Mouse (Mus musculus): ENCODE measurements around the gene Tyw5. TPM values are rescaled to one million over a fixed set of nuclear protein-coding genes. Genes with fewer than 3 reads are reported as not detected.

Gene Tyw5
- total RNA-seq, 1 experiment from 2014 or later, result 82.2 TPM

DNA sequence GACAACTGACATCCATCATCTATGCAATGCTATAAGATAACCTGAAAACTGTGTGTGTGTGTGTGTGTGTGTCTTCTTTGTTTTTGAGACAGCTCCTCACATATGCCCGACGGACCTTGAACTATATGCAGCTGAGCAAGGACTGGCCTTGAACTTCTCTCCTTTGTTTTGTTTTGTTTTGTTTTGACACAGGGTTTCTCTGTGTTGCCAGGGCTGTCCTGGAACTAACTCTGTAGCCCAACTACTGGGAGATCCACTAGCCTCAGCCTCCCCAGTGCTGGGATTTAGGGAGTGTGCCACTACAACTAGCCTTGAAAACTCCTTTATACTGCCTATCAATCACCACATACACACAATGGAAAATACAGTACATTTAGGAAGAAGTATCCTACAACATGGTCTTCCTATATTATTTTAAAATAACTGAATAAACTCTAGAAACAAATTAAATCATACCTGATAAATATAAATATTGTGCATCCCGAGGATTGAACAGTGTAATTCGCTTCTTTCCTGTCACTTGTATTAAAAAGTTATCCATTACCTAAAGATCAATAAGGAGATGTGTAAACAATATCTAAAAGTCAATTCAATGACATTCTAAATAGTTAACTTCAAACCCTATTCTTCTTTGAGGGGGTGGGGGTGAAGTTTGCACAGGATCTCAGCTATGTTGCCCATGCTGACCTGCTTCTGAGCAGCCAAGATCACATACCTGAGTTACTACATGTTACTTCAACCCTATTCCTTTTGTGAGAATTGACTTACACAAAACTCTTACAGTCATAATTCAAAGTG, 15.7 kb downstream of the Tyw5 start:
- no peak for ATAC-seq (replicated peaks; ENCODE audit: insufficient number of reproducible peaks, low FRiP score, low TSS enrichment, poor library complexity, severe bottlenecking)

DNA sequence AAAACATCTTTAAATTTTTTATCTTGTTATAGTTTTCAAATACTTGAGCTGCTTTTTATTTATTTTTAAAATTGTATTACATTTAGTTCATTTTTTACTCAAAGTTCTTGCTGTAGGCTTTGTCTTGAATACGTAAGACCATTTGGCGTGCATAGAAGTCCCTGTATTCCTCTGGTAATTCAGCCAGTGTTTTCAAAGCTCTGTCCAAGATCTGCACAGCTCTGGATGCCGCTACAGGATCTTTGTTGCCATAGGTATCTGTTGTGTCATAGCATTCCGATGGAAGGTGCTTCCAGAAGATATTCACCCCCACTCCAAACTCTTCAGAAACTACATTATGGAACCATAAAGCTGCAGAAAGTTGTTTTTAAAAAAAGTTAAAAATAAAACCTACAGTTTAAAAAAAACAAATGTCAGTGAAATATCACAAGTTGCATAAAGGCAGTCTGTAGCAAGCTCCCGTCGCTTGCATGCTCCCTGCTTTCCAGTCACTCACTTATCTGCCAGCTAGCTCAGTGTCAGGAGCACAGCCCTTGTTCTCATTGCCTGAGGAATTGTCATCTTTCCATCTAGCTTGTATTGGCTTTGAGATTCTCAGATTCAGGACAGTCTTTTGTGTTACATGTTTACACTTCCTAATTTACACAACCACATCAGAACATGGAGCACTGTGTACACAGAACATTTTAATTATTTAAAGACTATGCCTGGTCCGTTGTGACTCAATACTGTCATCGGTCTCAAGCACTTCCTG, 18.3 kb downstream of the Tyw5 start:
- no peak for ATAC-seq (replicated peaks; ENCODE audit: insufficient number of reproducible peaks, low FRiP score, low TSS enrichment, poor library complexity, severe bottlenecking)

DNA sequence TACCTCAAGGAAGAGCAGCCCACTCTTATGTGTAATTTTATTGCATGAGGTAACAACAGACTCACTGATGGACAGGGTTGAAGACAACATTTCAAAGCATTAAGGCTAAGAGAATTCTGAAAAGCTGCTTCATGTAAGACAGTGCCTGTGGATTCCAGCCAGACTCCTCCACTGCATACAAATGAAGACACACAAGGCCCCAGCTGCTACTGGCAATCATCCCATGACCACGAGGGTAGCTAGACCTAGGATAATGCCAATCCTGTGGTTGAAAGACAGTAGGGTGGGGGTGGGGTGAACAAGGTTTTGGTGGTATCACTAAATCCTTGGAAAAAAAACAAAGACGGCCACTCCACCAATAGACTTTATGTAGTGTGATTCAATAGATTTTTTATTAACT, 19.0 kb downstream of the Tyw5 start:
- no peak for ATAC-seq (replicated peaks; ENCODE audit: insufficient number of reproducible peaks, low FRiP score, low TSS enrichment, poor library complexity, severe bottlenecking)

DNA sequence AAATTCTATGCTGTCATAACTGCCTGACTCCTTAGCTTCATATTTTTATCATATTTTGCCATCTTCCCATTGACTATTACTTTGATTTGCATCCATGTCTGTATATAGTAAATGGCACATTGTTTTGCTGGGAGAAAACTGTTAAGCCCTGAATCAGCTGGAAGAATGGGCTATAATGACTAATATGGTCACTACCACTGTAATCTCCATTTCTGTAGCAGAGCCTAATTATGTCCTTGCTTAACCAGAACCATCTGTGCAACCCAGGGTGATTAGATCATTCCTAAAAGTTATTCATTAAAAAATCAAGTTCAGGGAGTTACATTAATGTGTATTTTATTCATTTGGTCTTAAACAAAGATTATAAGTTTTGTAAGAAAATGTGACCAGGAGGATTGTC, 20.4 kb downstream of the Tyw5 start:
- no peak for ATAC-seq (replicated peaks; ENCODE audit: insufficient number of reproducible peaks, low FRiP score, low TSS enrichment, poor library complexity, severe bottlenecking)

DNA sequence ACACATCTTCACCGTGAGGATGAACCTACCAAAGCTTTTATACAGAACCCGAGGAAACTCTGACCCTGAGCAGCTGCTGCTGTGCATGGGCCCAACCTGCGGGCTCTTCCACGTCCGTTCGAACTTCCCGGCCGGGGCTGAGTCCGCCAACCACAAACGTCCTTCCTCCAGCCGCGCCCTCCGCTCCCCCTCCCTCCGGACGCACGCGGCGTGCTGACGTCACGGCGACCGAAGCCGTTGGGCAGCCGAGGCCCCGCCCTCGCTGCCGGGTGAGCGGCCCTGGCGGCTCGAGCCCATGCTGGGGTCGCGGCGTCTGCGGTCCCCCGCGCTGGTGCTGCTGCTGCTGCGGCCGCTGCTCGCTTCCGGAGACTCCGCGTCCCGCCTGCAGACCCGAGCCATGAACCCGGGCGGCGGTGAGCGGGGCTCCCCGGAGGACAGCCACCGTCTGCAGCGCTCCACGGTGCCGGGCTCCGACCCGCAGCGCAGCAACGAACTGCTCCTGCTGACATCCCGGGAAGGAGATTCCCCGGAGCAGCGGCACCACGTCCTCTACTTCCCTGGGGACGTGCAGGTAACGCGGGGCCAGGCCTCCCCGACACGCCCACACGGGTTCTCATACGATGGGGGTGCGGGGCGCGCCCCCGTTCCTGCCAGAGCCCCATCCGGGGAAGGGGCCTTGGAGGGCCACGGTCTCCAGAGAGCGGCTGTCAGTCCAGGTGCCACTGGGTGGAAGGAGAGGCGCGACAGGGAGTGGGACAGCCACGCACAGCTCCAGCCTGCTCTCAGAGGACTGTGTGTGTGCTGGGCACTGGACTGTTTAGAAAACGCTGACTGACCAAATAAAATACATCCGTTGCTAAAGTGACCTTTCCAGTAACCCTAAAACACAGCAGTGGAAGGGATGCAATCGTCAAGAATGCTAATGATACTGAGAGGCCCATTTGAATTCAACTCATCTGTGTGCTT, 29.2 kb downstream of the Tyw5 start, which contains the start of gene 1700066M21Rik:
TSS of gene 1700066M21Rik (plus strand) at position 245 of the 966 bp plus-strand sequence.
- peak; percentile 94 for ATAC-seq (replicated peaks; ENCODE audit: insufficient number of reproducible peaks, low FRiP score, low TSS enrichment, poor library complexity, severe bottlenecking)

DNA sequence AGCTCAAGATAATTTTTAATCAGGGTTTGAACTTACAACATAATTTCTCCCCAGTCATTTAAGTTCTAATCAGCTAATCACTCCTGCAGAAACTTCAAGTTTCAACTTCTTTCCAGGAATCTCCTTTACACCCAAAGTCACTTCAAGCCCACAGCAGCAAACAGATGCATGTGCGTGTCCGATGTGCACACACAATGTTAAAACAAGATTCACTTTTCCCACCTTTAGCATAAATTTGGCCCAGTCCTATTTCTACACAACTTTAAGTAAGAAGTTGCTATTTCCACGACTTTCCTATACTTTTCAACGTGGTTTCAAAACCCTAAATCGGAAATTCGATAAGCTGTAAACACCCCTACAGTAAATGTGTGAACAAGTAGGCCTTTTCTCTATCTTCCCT, 30.1 kb downstream of the Tyw5 start:
- ATAC-seq (replicated peaks; ENCODE audit: insufficient number of reproducible peaks, low FRiP score, low TSS enrichment, poor library complexity, severe bottlenecking), result no peak

DNA sequence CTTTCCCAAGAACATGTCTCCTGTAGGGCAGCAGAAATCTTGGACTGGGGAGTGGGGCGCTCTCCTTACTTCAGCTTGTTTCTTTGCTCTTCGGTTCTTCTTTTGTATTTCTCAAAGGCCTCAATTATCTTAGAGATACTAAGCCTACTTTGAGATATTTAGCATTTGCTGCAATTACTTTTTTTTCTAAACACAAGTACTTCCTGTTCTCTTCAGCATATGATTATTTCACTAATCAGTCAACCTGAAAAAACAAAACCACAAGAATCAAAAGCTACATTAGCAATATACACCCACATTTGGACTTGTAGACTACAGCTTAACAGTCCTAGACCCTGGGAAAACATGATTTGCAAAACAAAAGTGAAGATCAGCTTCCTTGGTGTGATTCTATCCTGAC, 31.6 kb downstream of the Tyw5 start:
- ATAC-seq (replicated peaks; ENCODE audit: insufficient number of reproducible peaks, low FRiP score, low TSS enrichment, poor library complexity, severe bottlenecking), result no peak

DNA sequence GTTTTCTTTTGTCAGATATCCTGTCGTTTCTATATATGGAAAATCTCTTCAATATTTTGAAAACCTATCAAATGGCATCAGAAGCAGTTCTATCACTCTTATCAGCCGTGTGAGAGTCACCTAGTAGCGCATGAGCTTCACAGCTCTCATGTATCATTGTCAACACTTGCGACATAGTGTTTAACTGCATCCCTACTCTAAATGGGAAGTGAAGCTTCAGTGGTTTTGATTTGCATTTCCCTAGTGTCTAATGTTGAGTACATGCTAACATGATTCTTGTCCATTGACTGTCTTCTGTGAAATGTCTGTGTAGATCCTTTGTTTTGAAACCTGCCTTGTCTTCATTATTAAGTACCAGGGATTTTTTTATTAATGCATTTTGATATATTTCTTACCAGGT, 36.5 kb downstream of the Tyw5 start:
- ATAC-seq (replicated peaks; ENCODE audit: insufficient number of reproducible peaks, low FRiP score, low TSS enrichment, poor library complexity, severe bottlenecking), result peak; percentile 88

DNA sequence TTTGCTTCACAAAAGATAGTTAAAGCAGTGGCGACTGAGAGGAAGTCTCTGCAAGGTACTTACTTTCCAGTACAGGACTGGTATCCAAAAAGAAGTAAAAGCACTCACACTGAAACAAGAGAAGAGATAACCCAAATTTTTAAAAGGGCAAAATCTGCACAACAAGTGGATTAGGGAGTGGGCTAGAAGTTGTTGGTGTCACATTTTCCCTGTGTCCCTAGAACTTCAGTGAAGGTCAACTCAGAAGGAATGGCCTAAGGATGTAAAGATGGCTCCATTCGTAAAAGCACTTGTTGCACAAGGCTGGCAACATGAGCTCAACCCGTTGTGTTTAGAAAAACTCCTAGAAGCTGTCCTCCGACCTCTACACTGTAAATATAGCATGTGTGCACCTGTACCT, 37.8 kb downstream of the Tyw5 start:
- no peak for ATAC-seq (replicated peaks; ENCODE audit: insufficient number of reproducible peaks, low FRiP score, low TSS enrichment, poor library complexity, severe bottlenecking)

DNA sequence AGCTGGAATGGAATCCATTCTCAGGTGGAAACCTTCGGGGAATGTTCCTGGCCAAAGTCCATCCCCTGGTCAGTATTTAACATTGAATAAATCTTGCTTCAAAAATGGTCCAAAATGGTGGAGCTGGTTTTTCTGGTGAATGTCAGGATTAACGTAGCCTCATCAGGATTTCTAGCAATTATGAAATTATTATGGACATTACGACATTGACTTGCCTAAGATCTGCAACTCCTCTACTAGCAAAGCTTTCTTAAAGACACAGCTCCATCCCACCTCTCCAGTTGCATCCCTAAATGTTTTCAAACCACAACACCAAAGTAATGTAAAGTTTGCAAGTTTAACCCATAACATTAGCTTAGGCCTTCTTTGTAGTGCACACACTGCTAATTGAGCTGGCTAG, 39.5 kb downstream of the Tyw5 start:
- ATAC-seq (replicated peaks; ENCODE audit: insufficient number of reproducible peaks, low FRiP score, low TSS enrichment, poor library complexity, severe bottlenecking), result no peak

DNA sequence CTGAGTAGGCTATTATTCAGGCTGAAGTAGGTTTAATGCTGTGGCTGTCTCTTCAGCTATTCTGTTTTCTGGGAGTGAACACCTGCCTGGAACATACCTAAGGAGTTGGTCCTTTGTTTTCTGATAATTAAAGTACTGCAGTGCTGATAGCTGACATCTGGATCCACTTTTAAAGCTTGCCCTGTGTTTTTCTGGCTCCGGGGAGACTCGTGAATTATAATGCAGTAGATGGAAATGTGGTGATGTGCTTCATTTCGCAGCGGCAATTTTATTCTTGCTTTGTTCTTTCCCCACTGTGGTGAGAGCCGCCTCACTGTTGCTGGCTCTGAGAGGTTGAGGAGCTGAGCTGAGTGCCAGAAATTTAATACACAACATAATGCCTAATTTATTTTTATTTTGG, 48.4 kb downstream of the Tyw5 start:
- ATAC-seq (replicated peaks; ENCODE audit: insufficient number of reproducible peaks, low FRiP score, low TSS enrichment, poor library complexity, severe bottlenecking), result no peak

DNA sequence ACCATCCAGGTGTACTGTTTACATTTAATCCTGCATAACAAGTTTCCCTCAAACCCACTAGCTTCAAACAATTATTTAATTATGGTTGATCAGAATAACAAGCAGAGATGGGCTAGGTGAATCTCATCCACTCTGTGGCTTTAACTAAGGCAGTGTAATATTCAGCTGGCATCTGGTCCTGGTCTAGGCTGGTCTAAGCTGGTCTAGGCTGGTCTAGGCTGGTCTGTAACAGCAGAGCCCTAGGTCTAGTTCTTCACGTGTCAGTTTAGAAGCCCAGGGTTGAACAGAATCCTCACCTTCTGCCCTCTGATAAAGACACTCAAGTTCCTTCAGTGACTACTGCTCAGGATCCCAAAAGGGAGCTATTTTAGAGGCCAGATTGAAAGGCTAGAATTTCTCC, 55.0 kb downstream of the Tyw5 start:
- ATAC-seq (replicated peaks; ENCODE audit: insufficient number of reproducible peaks, low FRiP score, low TSS enrichment, poor library complexity, severe bottlenecking), result no peak

DNA sequence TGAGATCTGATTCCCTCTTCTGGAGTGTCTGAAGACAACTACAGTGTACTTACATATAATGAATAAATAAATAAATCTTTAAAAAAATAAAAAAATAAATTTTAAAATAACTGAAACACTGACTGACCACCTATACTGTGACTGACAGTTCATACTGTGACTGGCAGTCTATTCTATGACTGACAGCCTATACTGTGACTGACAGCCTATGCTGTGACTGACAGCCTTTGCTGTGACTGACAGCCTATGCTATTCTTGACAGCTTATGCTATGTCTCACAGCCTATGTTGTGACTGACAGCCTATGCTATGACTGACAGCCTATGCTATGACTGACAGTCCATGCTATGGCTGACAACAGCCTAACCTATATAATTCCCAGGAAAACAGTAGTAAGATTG, 59.4 kb downstream of the Tyw5 start:
- ATAC-seq (replicated peaks; ENCODE audit: insufficient number of reproducible peaks, low FRiP score, low TSS enrichment, poor library complexity, severe bottlenecking), result no peak

DNA sequence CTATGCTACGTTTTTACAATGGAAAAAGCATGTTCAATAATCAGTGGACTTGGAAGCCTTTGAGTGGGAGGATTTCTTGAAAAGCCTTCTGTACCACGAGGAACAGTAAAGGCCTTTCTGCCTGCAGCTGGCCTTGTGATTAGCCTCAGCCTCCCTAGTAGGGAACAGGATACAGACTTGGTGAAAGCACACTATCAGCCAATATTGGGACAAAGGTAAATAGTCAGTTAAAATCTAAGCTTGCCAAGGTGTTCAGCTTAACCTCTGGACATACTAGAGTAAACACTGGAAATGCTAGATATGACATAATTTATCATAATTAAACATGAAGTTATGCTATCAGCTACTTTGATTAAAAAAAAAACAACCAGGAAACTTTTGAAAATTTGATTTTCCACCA, 65.7 kb downstream of the Tyw5 start:
- ATAC-seq (replicated peaks; ENCODE audit: insufficient number of reproducible peaks, low FRiP score, low TSS enrichment, poor library complexity, severe bottlenecking), result no peak

DNA sequence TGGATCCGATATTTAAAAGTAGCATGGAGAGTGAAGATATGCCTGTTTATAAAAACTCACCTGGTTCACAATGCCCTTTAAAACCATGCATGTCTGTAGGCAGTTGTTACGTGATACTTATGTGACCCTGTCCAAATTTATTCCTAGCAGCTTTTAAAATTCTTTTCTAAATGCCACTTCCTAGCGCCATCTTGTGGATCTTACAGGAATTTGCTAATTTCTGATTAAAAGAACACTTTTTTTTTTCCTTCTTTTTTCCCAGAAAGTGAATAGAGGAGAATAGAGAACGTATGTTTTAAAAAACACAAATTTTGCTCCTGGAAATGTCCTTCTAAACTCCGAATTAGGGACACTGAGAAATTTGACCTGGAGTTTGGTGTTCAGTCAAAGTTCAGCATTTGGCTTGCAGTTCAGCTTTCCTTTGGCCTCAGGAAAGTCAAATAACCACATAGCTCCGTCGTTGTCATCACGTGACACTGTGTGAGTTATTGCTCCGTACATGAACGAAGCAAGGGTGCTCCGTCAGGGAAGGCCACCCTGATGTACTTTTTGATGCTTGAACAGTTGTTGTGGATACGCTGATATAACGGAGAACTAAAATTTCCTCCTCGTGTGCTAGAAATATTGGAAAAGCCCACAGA, 67.6 kb downstream of the Tyw5 start:
- no peak for ATAC-seq (replicated peaks; ENCODE audit: insufficient number of reproducible peaks, low FRiP score, low TSS enrichment, poor library complexity, severe bottlenecking)
